Mouse (Mus musculus) gastrocnemius, postnatal 36 days (tissue): ENCODE data around the gene Cxcr5. TPM values are rescaled to one million over a fixed set of nuclear protein-coding genes. Genes with fewer than 3 reads are reported as not detected.

ENCODE experiments used
- total RNA-seq, 2 experiments: library from RNA; stranded (reverse); gene quantifications; 2 replicates each; pipeline ENCODE4 v1.2.3; 2021

Gene Cxcr5
- total RNA-seq, 2 experiments from 2014 or later, result not detected

Other genes with a start within 250 kb of the Cxcr5 start
- 10 to 100 TPM; 12.8 to 14.2 TPM for gene C2cd2l, start 241.6 kb downstream of the Cxcr5 start, total RNA-seq
- gene Dpagt1, start 235.9 kb downstream of the Cxcr5 start, total RNA-seq, result 10 to 100 TPM; 11.9 to 12.7 TPM
- gene H2afx, start 227.2 kb downstream of the Cxcr5 start, total RNA-seq, result 10 to 100 TPM in 1 of 2 experiments, 1 to 10 TPM in 1; 10.0 to 12.9 TPM
- gene Hmbs, start 217.6 kb downstream of the Cxcr5 start, total RNA-seq, result 10 to 100 TPM; 19.7 to 21.2 TPM
- 10 to 100 TPM; 15.4 to 16.2 TPM for gene Vps11, start 200.2 kb downstream of the Cxcr5 start, total RNA-seq
- gene Hyou1, start 182.4 kb downstream of the Cxcr5 start, total RNA-seq, result 10 to 100 TPM; 25.0 to 26.0 TPM
- 100 to 1,000 TPM; 149 to 161 TPM for gene Slc37a4, start 165.0 kb downstream of the Cxcr5 start, total RNA-seq
- 100 to 1,000 TPM; 584 to 735 TPM for gene Rps25, start 154.7 kb downstream of the Cxcr5 start, total RNA-seq
- gene Trappc4, start 154.3 kb downstream of the Cxcr5 start, total RNA-seq, result 10 to 100 TPM; 13.2 to 16.1 TPM
- gene Ccdc84, start 143.3 kb downstream of the Cxcr5 start, total RNA-seq, result 1 to 10 TPM; 5.0 to 5.3 TPM
- not detected for gene Foxr1, start 120.7 kb downstream of the Cxcr5 start, total RNA-seq
- not detected for gene Upk2, start 106.9 kb downstream of the Cxcr5 start, total RNA-seq
- gene Bcl9l, start 79.1 kb downstream of the Cxcr5 start, total RNA-seq, result 10 to 100 TPM; 25.7 to 42.5 TPM
- gene Ddx6, start 43.0 kb upstream of the Cxcr5 start, total RNA-seq, result 10 to 100 TPM; 57.4 to 60.7 TPM
- not detected for gene Treh, start 111.4 kb upstream of the Cxcr5 start, total RNA-seq
- gene Phldb1, start 173.3 kb upstream of the Cxcr5 start, total RNA-seq, result 10 to 100 TPM; 33.5 to 33.9 TPM
- gene Arcn1, start 206.0 kb upstream of the Cxcr5 start, total RNA-seq, result 10 to 100 TPM; 62.6 to 73.4 TPM
- gene Ift46, start 206.0 kb upstream of the Cxcr5 start, total RNA-seq, result 10 to 100 TPM; 21.4 to 28.2 TPM
- 1 to 10 TPM; 6.1 to 6.2 TPM for gene Tmem25, start 237.4 kb upstream of the Cxcr5 start, total RNA-seq
- gene Ttc36, start 241.2 kb upstream of the Cxcr5 start, total RNA-seq, result not detected